Mouse (Mus musculus) urinary bladder, postnatal 36 days (tissue): Measurements from ENCODE around the gene Vmn1r139.
"Not testable (repeated sequence)": the region's sequence is repeated elsewhere in the genome, so short reads cannot be mapped to it uniquely, and the experiment has no call there.

ENCODE experiments used
- DNase-seq, 2 experiments: peaks; one replicate each; pipeline ENCODE4 v3.0.0; 2022; ENCODE audit warnings: low spot score in 2 of 2, mixed read lengths in 1 of 2

Vmn1r139 gene

GRCm38 (mm10) chr7:22068757-22069156 lies at the start of gene Vmn1r139:
Gene Vmn1r139 (plus strand): TSS chr7:22069057.
- not testable (repeated sequence) for DNase-seq

GRCm38 (mm10) chr7:22028797-22029196 lies 40.1 kb upstream of the Vmn1r139 start, which contains the start of gene Vmn1r138:
Gene Vmn1r138 (minus strand): TSS chr7:22028897.
- DNase-seq = not testable (repeated sequence)

DNA sequence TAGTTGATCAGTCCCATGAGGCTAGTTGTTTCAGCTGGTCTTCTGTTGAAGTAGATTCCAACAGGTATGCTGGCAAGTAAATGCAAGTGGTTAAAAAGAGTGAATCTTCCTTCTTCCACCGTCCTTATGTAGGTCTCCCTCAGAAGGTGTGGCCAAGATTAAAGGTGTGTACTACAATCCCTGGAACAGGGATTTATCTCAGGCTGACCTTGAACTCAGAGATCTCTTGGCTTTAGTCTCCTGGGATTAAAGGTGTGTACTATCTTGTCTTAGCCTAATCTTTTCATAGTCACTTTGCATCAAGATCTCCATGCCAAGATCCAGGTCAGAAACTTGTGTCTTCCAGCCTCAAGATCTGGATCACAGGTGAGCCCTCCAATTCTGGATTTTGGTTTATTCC lies 12.7 kb upstream of the Vmn1r139 start, which contains the start of gene Gm6176:
Gene Gm6176 (minus strand): TSS at position 101 of the 400 bp plus-strand sequence.
- DNase-seq = not testable (repeated sequence)

DNA sequence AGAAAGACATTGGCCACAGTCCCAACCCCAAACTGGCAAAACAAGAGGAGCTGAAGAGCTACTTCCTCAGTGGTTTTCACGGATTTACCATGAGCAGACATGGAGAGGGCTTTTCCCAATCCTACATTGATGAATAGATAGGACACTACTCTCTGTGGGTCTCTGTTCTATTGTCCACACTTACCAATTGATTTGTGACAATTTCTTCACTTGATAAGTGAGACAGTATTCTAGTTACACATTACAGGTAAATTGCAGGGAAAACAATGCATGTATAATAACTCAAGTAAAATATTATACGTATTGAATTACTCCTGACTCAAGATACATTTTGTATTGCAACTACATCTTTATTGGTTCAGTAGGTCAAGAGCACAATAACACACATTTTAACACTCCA lies 49.3 kb downstream of the Vmn1r139 start, which contains the start of gene Gm16451:
Gene Gm16451 (minus strand): TSS at position 101 of the 400 bp plus-strand sequence.
- DNase-seq = not testable (repeated sequence)

GRCm38 (mm10) chr7:22134641-22135040 lies 65.8 kb downstream of the Vmn1r139 start, which contains the start of gene Gm10666:
Gene Gm10666 (minus strand): TSS chr7:22134741.
- not testable (repeated sequence) for DNase-seq
